Mouse (Mus musculus) right cerebral cortex, postnatal 25 days (tissue): ENCODE measurements around the gene Sec16a.
"Not testable (repeated sequence)": the region's sequence is repeated elsewhere in the genome, so short reads cannot be mapped to it uniquely, and the experiment has no call there.

Source experiments
- DNase-seq: peaks from one replicate; pipeline ENCODE4 v3.0.0; 2022

Gene Sec16a

DNA sequence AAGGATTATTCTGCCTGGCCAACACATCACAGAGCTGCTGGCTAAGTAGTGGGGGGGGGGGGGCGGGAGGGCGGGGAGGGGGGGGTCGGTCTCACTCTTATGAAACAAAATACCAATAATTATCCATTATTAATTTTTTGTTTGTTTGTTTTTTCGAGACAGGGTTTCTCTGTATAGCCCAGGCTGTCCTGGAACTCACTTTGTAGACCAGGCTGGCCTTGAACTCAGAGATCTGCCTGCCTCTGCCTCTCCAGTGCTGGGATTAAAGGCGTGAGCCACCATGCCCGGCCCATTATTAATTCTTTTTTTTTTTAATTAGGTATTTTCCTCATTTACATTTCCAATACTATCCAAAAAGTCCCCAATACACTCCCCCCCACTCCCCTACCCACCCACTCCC, 64.1 kb downstream of the Sec16a start:
- DNase-seq: not testable (repeated sequence)

DNA sequence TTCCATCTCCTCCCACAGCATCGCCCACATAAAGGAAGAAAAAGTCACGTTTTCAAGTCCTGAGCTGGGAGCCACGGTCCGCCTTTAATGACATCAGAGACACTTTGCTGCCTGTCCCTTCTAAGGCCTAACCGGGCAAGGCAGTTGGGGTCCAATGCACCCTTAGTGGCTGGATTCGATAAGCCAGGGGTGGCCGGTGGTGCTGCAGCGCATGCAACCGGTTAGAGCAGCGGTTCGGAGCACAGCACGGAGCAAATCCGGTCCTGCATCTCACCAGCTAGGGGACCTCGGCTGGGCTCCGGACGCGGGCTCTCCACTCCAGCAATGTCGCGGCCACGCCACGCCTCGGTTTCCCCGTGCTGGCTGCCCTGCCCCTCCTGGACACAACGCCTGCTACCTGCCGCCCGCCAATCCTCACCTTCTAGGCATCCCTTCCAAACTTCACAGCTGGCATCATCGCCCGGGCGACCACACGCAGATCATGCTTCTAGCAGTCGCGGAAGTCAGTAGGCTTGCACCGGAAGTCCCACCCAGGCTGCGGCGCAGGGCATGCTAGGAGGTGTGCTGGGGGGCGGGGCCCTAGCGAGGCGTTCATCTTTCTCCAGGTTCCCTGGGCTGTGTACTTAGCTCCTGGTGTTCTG, 64.8 kb downstream of the Sec16a start, which contains the start of gene Snapc4:
Snapc4 (minus strand) TSS at position 523 of the 641 bp plus-strand sequence.
- peak; percentile 84 for DNase-seq

DNA sequence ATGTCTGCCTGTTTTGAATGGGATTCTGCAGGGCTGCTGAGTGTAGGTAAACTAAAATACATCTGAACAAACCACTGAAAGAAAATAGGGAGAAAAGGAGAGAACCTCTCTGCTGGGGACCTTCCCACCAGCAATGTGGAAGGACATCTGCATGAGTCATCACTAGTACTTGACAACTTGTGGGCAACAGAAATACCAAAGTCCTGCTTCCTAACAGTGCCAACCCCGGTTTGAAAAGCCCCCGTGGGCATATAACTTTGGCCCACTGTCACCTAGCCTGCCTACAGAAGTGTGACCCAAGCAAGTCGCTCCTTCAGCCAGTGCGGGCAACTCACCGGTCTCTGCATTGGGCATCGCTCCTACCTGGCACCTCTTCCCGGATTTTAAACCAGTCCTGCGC, 72.6 kb downstream of the Sec16a start:
- DNase-seq: no peak

DNA sequence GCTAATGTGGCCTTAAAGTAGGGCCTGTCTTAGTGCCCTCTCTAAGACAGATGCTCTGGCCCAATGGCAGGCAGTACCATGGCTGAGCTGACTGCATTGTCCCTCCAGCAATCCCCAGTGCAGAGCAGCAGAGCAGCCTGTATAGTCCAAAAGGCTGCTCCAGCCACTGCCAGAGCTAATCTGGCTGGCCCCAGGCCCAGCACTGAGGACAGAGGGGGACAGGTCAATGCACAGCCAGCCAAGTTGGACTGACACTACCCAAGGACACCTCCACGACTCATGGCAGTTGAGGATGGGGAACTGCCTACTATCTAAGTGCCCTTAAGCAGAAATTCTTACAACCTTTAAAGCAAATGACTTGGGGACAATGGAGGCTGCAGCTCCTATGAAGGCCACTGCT, 76.4 kb downstream of the Sec16a start:
- no peak for DNase-seq

DNA sequence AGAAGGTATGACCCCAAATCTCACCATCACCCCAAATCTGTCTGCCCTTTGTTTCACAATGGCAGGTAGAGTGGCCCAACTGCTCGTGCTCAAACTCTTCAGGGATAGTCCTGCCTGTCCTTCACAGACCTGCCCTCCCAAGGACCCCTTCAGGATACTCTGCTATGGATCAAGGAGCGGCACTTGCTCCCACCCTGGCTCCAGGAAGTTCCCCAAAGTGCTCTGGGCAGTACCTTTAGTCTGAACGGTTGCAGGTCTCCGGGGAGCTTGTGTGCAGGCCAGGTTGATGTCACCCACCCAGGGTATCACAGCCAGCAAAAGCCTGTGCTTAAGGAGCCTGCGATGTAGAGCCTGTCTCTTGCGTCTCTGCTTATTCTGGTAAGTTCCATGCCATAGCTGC, 77.1 kb downstream of the Sec16a start:
- DNase-seq: no peak

DNA sequence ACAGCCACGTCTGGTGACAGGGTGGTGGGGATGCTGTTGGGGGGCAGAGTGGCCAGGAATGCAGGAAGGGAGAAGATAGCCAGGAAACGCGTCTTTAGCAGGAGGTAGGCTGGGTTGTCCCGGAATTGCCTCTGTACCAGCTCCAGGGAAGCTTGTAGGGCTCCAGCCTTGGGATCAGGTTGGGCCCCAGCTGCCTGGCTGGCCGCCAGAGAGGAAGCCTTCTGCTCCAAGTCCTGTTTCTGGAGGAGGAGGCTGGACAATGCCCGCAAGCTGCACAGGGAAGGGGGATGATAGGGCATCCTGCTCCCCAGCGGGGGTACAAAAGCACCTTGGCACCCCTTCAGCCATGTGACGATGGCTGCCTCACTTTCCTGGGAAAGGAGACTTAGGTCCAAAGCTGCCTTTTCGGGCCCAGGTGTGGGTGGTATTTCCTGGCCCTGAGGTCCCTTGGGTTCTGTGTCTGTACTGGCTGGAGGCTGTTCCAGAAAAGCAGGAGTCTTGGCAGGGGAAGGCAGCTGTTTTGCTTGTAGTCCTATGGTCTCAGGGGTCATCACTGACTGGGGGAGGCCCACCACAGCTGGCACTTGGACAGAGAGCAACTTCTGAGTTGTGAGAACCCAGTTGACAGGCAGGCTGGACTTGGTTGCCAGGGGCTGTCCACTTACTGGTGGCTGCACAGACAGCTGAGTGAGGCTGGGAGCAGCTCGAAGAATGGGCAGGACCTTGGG, 80.1 kb downstream of the Sec16a start:
- DNase-seq: no peak

DNA sequence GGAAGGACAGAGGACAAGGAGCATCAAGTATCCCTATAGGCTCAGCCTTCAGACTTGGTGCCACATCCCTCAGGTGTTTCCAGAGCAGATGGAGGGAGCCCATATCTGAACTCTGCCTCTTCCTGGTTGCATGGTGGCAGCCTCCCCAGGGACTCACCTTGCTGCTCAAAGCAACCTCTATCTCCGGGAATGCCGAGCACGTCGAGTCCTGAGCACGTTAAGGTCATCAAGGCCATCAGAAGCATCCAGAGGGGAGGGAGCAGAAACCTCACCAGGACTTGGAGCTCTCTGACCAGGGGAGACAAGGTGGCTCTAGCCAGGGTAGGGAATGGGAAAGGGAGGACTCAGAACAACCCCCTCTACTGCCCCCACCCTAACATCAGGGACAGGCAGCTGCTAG, 81.5 kb downstream of the Sec16a start:
- no peak for DNase-seq

DNA sequence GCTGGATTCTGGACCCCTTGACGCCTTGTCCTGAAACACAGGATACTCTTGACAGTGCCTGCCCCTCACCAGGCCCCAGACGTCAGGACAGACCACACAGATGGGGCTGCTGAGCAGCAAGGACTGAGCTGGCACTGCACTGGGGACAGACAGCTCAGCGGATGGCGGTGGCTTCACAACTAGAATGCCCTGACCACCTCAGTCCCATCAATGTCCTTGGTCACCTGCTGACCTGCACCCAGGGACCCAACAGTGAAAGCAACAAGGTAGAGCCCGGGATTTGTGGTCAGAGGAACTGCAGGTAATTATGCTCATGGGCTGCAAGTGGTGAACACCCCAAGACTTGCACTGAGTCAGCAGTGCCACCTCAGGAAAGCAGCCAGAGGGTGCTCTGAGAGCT, 82.0 kb downstream of the Sec16a start:
- DNase-seq: no peak

DNA sequence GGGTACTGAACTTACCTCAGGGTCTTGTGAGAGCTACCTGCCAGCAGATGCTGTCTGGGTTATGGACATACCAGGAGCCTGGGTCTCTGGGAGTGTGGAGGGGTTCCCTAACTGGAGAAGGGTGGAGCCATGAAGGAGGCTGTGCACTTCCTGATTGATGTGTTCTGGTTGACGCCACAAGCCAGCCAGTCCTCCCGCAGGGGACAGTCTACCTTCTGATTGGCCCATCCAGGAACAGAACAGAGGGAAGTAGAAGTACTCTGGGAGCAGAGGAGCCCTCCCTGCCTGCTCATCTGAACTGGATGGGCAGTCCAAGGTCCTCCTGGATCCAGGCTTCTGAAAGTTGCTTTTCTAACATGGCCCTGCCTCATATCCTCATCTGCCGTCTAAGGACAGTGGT, 84.2 kb downstream of the Sec16a start, which contains the start of gene Card9:
Card9 (minus strand) TSS at position 147 of the 400 bp plus-strand sequence.
- no peak for DNase-seq

DNA sequence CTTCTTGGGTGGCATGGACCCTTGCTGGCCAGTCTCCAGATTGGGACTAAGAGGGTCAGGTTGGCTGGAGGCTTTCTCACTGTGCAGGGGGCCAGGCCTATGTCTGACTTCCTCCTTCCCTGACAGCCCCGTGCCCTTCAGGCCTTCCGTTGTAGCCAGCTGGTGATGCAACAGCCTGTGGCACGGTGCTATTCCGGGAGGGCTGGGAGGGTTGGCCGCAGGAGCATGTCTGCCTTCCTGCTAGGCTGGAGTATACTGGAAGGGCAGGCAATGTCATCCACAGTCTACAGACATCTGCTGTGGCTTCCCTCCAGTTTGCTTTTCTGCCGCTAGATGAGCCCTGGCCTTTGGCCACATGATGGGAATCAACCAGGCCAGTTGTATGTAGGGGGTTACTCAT, 85.0 kb downstream of the Sec16a start:
- DNase-seq: no peak
